Mouse (Mus musculus) kidney, embryonic 16.5 days (tissue): ENCODE data around the gene Lrrc3b. TPM values are rescaled to one million over a fixed set of nuclear protein-coding genes. Genes with fewer than 3 reads are reported as not detected.

Source experiments
- ATAC-seq: fragments of 200-750 bp; cut with Nextera tagmentation; 2 replicates; pipeline ENCODE4 v1.8.0; 2017; ENCODE audit warnings: moderate TSS enrichment; ENCODE audit not compliant: low FRiP score, low TSS enrichment
- H3K27ac ChIP-seq: fragments of 300-500 bp; sonication (generic); 2 replicates; pipeline ENCODE4 v1.5.1; 2014; ENCODE audit warnings: low read length
- H3K27me3 ChIP-seq: fragments of 300-500 bp; sonication (generic); 2 replicates; pipeline ENCODE4 v1.6.1; 2014; ENCODE audit warnings: low read length, control low read depth, mixed read lengths; ENCODE audit not compliant: insufficient read depth
- H3K36me3 ChIP-seq: fragments of 300-500 bp; sonication (generic); 2 replicates; pipeline ENCODE4 v1.6.1; 2014; ENCODE audit warnings: low read length, control low read depth, mixed read lengths; ENCODE audit not compliant: insufficient read depth
- H3K4me1 ChIP-seq: fragments of 300-500 bp; sonication (generic); 2 replicates; pipeline ENCODE4 v1.6.1; 2014; ENCODE audit warnings: low read length, control low read depth, mixed read lengths; ENCODE audit not compliant: insufficient read depth
- H3K4me2 ChIP-seq: fragments of 300-500 bp; sonication (generic); replicated peaks from 2 replicates; pipeline ENCODE4 v1.6.1; 2014; ENCODE audit warnings: low read depth, low read length
- H3K4me3 ChIP-seq: fragments of 300-500 bp; sonication (generic); 2 replicates; pipeline ENCODE4 v1.5.1; 2014; ENCODE audit warnings: mild to moderate bottlenecking, low read length
- H3K9ac ChIP-seq: fragments of 300-500 bp; sonication (generic); replicated peaks from 2 replicates; pipeline ENCODE4 v1.6.1; 2014; ENCODE audit warnings: low read length
- H3K9me3 ChIP-seq: fragments of 300-500 bp; sonication (generic); 2 replicates; pipeline ENCODE4 v1.6.1; 2016; ENCODE audit warnings: low read length, control low read depth
- WGBS: fragments of 180-500 bp; shearing (Covaris S2); extraction: QIAGEN DNeasy Blood & Tissue Kit; methylation state at CpG from one replicate; pipeline ENCODE4 v1.1.7; 2014; 5-methylcytosine and 5-hydroxymethylcytosine counted together
- polyA plus RNA-seq: library from polyadenylated mRNA; unstranded; fragments of >200 nt; fragmentation: Nextera tagmentation; extraction: Ambion mirVana; gene quantifications from 2 replicates; pipeline ENCODE4 v1.2.1, GENCODE M21; 2015

The Lrrc3b gene
- polyA plus RNA-seq, 1 experiment from 2014 or later = 5.3 TPM

GRCm38 (mm10) chr14:15385536-15385935 is 53.3 kb downstream of the Lrrc3b start:
- no peaks in the 10 kb centered on the region for H3K27me3 ChIP-seq
- no peak overlapping the region for H3K4me2 ChIP-seq
- no peaks in the 10 kb centered on the region for H3K9me3 ChIP-seq
- H3K4me3 ChIP-seq = no peak overlapping the region
- H3K4me1 ChIP-seq = no peaks in the 10 kb centered on the region
- no peak overlapping the region for H3K27ac ChIP-seq
- WGBS = 86% methylated on average over 2 of the region's 2 CpGs
- H3K9ac ChIP-seq = no peak overlapping the region
- H3K36me3 ChIP-seq = no peaks in the 10 kb centered on the region
- no peak for ATAC-seq

DNA sequence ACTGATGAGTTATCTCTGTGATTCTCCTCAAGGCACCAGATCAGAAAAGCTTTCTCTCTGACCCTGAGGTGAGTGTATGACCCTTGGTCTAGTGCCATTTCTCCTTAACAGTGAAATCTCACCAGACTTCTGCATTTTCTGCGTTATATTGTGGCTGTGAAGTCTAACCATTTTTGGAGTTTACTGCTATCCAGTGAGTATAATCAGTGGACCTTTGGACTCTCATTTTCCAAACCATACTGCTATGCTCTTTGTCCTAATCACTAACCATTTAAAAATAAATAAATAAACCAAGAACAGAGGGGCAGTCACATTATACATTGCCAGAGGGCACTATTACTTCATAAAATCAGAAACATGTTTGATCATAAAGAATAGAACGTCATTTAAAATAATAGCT is 53.8 kb downstream of the Lrrc3b start:
- no peak for ATAC-seq
- H3K9me3 ChIP-seq = no peaks in the 10 kb centered on the region
- H3K4me1 ChIP-seq = no peaks in the 10 kb centered on the region
- H3K4me2 ChIP-seq = no peak overlapping the region
- H3K27ac ChIP-seq = no peak overlapping the region
- H3K36me3 ChIP-seq = no peaks in the 10 kb centered on the region
- H3K27me3 ChIP-seq = no peaks in the 10 kb centered on the region
- no peak overlapping the region for H3K4me3 ChIP-seq
- H3K9ac ChIP-seq = no peak overlapping the region
- WGBS = 69% methylated on average over 2 of the region's 2 CpGs

GRCm38 (mm10) chr14:15384532-15384931 is 54.3 kb downstream of the Lrrc3b start:
- H3K4me1 ChIP-seq = no peaks in the 10 kb centered on the region
- ATAC-seq = 0 out of 2 replicates have a peak, but pooled peaks have one; percentile 27
- no peaks in the 10 kb centered on the region for H3K9me3 ChIP-seq
- no peak overlapping the region for H3K4me2 ChIP-seq
- no peaks in the 10 kb centered on the region for H3K27me3 ChIP-seq
- H3K4me3 ChIP-seq = no peak overlapping the region
- H3K9ac ChIP-seq = no peak overlapping the region
- no peaks in the 10 kb centered on the region for H3K36me3 ChIP-seq
- H3K27ac ChIP-seq = no peak overlapping the region
- 50% methylated on average over 5 of the region's 5 CpGs for WGBS

DNA sequence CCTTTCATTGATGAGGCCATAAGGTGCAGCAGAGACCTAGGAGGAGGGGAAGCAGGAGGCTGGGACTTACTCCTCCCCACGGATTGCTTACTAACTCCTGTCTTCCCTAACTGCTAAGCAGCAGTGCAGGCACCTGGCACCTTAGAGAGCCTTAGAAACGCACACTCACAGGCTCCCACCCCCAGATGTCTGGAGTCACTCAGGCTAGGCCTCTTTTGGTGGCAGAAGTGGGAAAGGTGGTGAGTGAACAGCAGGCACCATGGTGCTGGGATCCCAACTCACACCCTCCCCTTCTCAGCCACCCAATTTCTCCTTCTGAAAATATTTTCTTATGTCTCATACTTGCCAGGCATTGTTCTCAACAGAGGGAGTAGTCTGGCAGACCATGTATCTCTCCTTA is 55.7 kb downstream of the Lrrc3b start:
- Histone ChIP-seq H3K27me3 (no peaks in the 10 kb centered on the region), H3K9me3 (no peaks in the 10 kb centered on the region), H3K4me3 (no peak overlapping the region), H3K4me1 (no peaks in the 10 kb centered on the region), H3K9ac (no peak overlapping the region), H3K36me3 (no peaks in the 10 kb centered on the region), H3K4me2 (no peak overlapping the region), H3K27ac (no peak overlapping the region)
- 28% methylated on average over 2 of the region's 2 CpGs for WGBS
- no peak for ATAC-seq

- Histone ChIP-seq H3K4me1 (no peaks in the 10 kb centered on the region), H3K27ac (no peak overlapping the region), H3K27me3 (no peaks in the 10 kb centered on the region), H3K9ac (no peak overlapping the region), H3K9me3 (no peaks in the 10 kb centered on the region), H3K36me3 (no peaks in the 10 kb centered on the region), H3K4me3 (no peak overlapping the region), H3K4me2 (no peak overlapping the region)
- ATAC-seq = no peak
- 70% methylated on average over 2 of the region's 2 CpGs for WGBS
Observed at GRCm38 (mm10) chr14:15377368-15377767, 61.4 kb downstream of the Lrrc3b start.

DNA sequence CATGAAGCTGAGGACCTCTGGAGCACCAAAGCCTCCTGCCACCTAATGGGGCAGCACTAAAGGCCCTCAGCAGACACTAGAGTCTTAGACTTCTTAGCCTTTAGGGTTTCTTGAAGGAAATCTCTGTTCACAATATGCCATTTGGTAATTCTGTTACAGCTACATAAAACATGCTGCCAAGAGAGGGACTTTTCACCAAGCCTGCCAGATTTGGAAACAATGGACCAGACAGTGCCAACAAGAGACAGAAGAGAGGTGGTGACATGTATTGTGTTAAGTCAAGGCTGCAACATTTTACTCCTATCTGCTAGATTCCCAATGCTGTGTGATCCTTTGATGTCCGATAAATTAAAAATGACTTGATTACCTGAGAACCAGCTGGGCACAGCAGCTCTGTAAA is 62.0 kb downstream of the Lrrc3b start:
- H3K36me3 ChIP-seq = no peaks in the 10 kb centered on the region
- no peak for ATAC-seq
- H3K27ac ChIP-seq = no peak overlapping the region
- H3K4me1 ChIP-seq = no peaks in the 10 kb centered on the region
- 97% methylated on average over 1 of the region's 1 CpGs for WGBS
- no peaks in the 10 kb centered on the region for H3K27me3 ChIP-seq
- H3K9ac ChIP-seq = no peak overlapping the region
- no peak overlapping the region for H3K4me2 ChIP-seq
- H3K9me3 ChIP-seq = no peaks in the 10 kb centered on the region
- no peak overlapping the region for H3K4me3 ChIP-seq

GRCm38 (mm10) chr14:15374271-15374670 is 64.5 kb downstream of the Lrrc3b start:
- H3K4me1 ChIP-seq = no peaks in the 10 kb centered on the region
- no peak for ATAC-seq
- no peak overlapping the region for H3K4me3 ChIP-seq
- no peaks in the 10 kb centered on the region for H3K36me3 ChIP-seq
- H3K4me2 ChIP-seq = no peak overlapping the region
- no peak overlapping the region for H3K27ac ChIP-seq
- no peaks in the 10 kb centered on the region for H3K9me3 ChIP-seq
- no peak overlapping the region for H3K9ac ChIP-seq
- no peaks in the 10 kb centered on the region for H3K27me3 ChIP-seq

- Histone ChIP-seq H3K36me3 (no peaks in the 10 kb centered on the region), H3K27ac (no peak overlapping the region), H3K4me3 (no peak overlapping the region), H3K27me3 (no peaks in the 10 kb centered on the region), H3K4me1 (no peaks in the 10 kb centered on the region), H3K9ac (no peak overlapping the region), H3K4me2 (no peak overlapping the region), H3K9me3 (no peaks in the 10 kb centered on the region)
- 50% methylated on average over 1 of the region's 1 CpGs for WGBS
- no peak for ATAC-seq
Observed at GRCm38 (mm10) chr14:15372985-15373384, 65.8 kb downstream of the Lrrc3b start.

DNA sequence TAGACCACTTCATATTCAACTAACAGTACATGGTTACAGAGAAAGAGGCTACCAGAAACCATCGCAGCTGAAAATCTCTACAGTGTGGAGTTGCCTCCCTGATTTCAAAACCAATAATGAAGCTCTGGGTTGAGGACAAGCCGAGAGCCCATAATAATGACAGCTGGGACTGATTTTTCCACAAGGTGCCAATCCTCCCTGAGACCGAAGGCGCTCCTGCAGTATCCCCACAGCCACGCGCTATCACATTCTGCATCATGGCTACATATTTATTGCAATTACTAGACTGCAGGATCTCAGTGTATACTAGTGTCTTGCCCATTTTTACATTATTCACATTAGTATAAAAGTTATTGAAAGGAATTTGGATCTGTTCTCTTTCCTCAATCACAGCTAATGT is 73.7 kb downstream of the Lrrc3b start:
- H3K27ac ChIP-seq = no peak overlapping the region
- no peaks in the 10 kb centered on the region for H3K36me3 ChIP-seq
- 92% methylated on average over 6 of the region's 6 CpGs for WGBS
- 0 out of 2 replicates have a peak, but pooled peaks cover 2% of the 10 kb centered on the region for H3K4me1 ChIP-seq
- H3K4me3 ChIP-seq = no peak overlapping the region
- H3K4me2 ChIP-seq = no peak overlapping the region
- no peak overlapping the region for H3K9ac ChIP-seq
- H3K9me3 ChIP-seq = no peaks in the 10 kb centered on the region
- ATAC-seq = no peak
- no peaks in the 10 kb centered on the region for H3K27me3 ChIP-seq

- Histone ChIP-seq H3K4me3 (no peak overlapping the region), H3K9ac (no peak overlapping the region), H3K9me3 (no peaks in the 10 kb centered on the region), H3K27ac (no peak overlapping the region), H3K36me3 (no peaks in the 10 kb centered on the region), H3K4me2 (no peak overlapping the region), H3K27me3 (no peaks in the 10 kb centered on the region), H3K4me1 (0 out of 2 replicates have a peak, but pooled peaks cover 5% of the 10 kb centered on the region)
- WGBS = 48% methylated on average over 1 of the region's 1 CpGs
- ATAC-seq = 0 out of 2 replicates have a peak, but pooled peaks have one; percentile 35
Observed at GRCm38 (mm10) chr14:15359893-15360292, 78.9 kb downstream of the Lrrc3b start.
